26 mouse cellular contexts compared by ENCODE assay signal in genomic region chr13:94061256-94061877, GRCm38 (mm10). TPM values are rescaled to one million over a fixed set of nuclear protein-coding genes. Genes with fewer than 3 reads are reported as not detected.
DNase-seq lines count a peak whose midpoint lies in the region; ATAC-seq and TF ChIP-seq lines count a peak whose summit lies in the region.
"Had no signal": no experiment of that assay in that cellular context is flagged by ENCODE, and none has a peak within 500 bp of the region (broad histone marks: within the 10 kb centered on the region; RNA-seq: fewer than 3 reads in every experiment).

No protein-coding gene starts in this region.

- 0 out of 2 replicates have a peak, but pooled peaks cover 4% of the 10 kb centered on the region for H3K9me3 ChIP-seq in kidney, embryonic 15.5 days (replicated peaks)
- H3K9me3 ChIP-seq in lung, embryonic 14.5 days (ENCODE audit: low read depth, low read length) = no peaks in the 10 kb centered on the region
- no peaks in the 10 kb centered on the region for H3K9me3 ChIP-seq in embryonic facial prominence, embryonic 10.5 days
- H3K9me3 ChIP-seq: embryonic facial prominence, embryonic 12.5 days; embryonic facial prominence, embryonic 15.5 days; forebrain, embryonic 15.5 days had no signal

- H3K36me3 ChIP-seq in kidney, embryonic 15.5 days = peaks cover 8% of the 10 kb centered on the region; the same call in 1 of the 2 replicates
- 0 out of 2 replicates have a peak, but pooled peaks cover 3% of the 10 kb centered on the region for H3K36me3 ChIP-seq in lung, embryonic 14.5 days (ENCODE audit: insufficient read depth)
- peaks cover 5% of the 10 kb centered on the region; the same call in 1 of the 2 replicates for H3K36me3 ChIP-seq in embryonic facial prominence, embryonic 10.5 days (replicated peaks)
- H3K36me3 ChIP-seq: embryonic facial prominence, embryonic 12.5 days; embryonic facial prominence, embryonic 15.5 days; forebrain, embryonic 15.5 days had no signal

- H3K9ac ChIP-seq in kidney, embryonic 15.5 days = no peak overlapping the region
- no peak overlapping the region for H3K9ac ChIP-seq in lung, embryonic 14.5 days
- H3K9ac ChIP-seq: embryonic facial prominence, embryonic 12.5 days; embryonic facial prominence, embryonic 15.5 days; forebrain, embryonic 15.5 days; heart, embryonic 13.5 days; hindbrain, embryonic 14.5 days had no signal

- peak overlapping the region; percentile 6; the same call in 1 of the 2 replicates for H3K4me2 ChIP-seq in kidney, embryonic 15.5 days
- H3K4me2 ChIP-seq in lung, embryonic 14.5 days = 0 out of 2 replicates have a peak overlapping the region, but pooled peaks have one; percentile 10
- H3K4me2 ChIP-seq: embryonic facial prominence, embryonic 12.5 days; embryonic facial prominence, embryonic 15.5 days; forebrain, embryonic 15.5 days; heart, embryonic 13.5 days; hindbrain, embryonic 14.5 days had no signal

- DNase-seq in embryo, embryonic 10 days (ENCODE audit: low spot score) = peak; percentile 69
- DNase-seq in embryo, embryonic 11 days = no peak
- DNase-seq in kidney, postnatal 25 days = no peak
- DNase-seq in lung, embryonic 14.5 days = no peak
- DNase-seq in lung, postnatal 25 days (ENCODE audit: low spot score) = no peak
- peak; percentile 54 for DNase-seq in embryonic facial prominence, embryonic 10.5 days (ENCODE audit: low spot score)
- no peak for DNase-seq in liver
- DNase-seq: adrenal gland, adult 8-10 months; adrenal gland, postnatal 25 days; cerebellum, adult 11-12 months; cerebellum, adult 8-10 months; cerebellum, postnatal 10 days; cerebellum, postnatal 36 days; gastrocnemius, postnatal 10 days; heart, adult 18-20 months; heart, postnatal 14 days; heart, postnatal 4 days had no signal

- no peaks in the 10 kb centered on the region for H3K27me3 ChIP-seq in kidney, embryonic 15.5 days
- no peaks in the 10 kb centered on the region for H3K27me3 ChIP-seq in lung, embryonic 14.5 days (ENCODE audit: insufficient read depth, low read length)
- H3K27me3 ChIP-seq in embryonic facial prominence, embryonic 10.5 days (replicated peaks; ENCODE audit: low read depth, poor library complexity, severe bottlenecking) = peaks cover 52% of the 10 kb centered on the region
- H3K27me3 ChIP-seq: embryonic facial prominence, embryonic 15.5 days; forebrain, embryonic 15.5 days; heart, embryonic 13.5 days had no signal

- no peak for TF ChIP-seq CTCF in lung, embryonic 14.5 days (IDR thresholded peaks at IDR 0.05; ENCODE audit: low read depth)

- WGBS in kidney, embryonic 15.5 days = 49% methylated on average over 9 of the region's 9 CpGs
- WGBS in lung, embryonic 14.5 days = 64% methylated on average over 9 of the region's 9 CpGs
- WGBS in embryonic facial prominence, embryonic 10.5 days = 42% methylated on average over 9 of the region's 9 CpGs

- peak overlapping the region; percentile 45 for H3K27ac ChIP-seq in kidney, embryonic 15.5 days
- no peak overlapping the region for H3K27ac ChIP-seq in lung, embryonic 14.5 days (ENCODE audit: low read depth)
- no peak overlapping the region for H3K27ac ChIP-seq in embryonic facial prominence, embryonic 10.5 days (replicated peaks)
- H3K27ac ChIP-seq: embryonic facial prominence, embryonic 12.5 days; embryonic facial prominence, embryonic 15.5 days; forebrain, embryonic 15.5 days; heart, embryonic 13.5 days; hindbrain, embryonic 14.5 days; hindbrain, postnatal 0 days had no signal

- peaks cover 80% of the 10 kb centered on the region for H3K4me1 ChIP-seq in kidney, embryonic 15.5 days
- H3K4me1 ChIP-seq in lung, embryonic 14.5 days (ENCODE audit: insufficient read depth) = peaks cover 37% of the 10 kb centered on the region
- peaks cover 92% of the 10 kb centered on the region for H3K4me1 ChIP-seq in embryonic facial prominence, embryonic 10.5 days

- no peak for ATAC-seq in kidney, embryonic 15.5 days (replicated peaks; ENCODE audit: low FRiP score)
- no peak for ATAC-seq in lung, embryonic 14.5 days (ENCODE audit: insufficient read depth)
- ATAC-seq: activated CD4-positive, CD25-positive, alpha-beta regulatory T cell, adult 4 months; forebrain, embryonic 15.5 days; hindbrain, postnatal 0 days; inflammation-experienced regulatory T-cells, adult 6 months had no signal

- no peak overlapping the region for H3K4me3 ChIP-seq in kidney, embryonic 15.5 days (replicated peaks)
- H3K4me3 ChIP-seq in lung, embryonic 14.5 days (ENCODE audit: low read depth, low read length) = no peak overlapping the region
- no peak overlapping the region for H3K4me3 ChIP-seq in embryonic facial prominence, embryonic 10.5 days
- H3K4me3 ChIP-seq: embryonic facial prominence, embryonic 12.5 days; embryonic facial prominence, embryonic 15.5 days; forebrain, embryonic 15.5 days; heart, embryonic 13.5 days had no signal

RNA-seq across cellular contexts. Expression of gene Lhfpl2, which starts 3.8 kb away (rescaled TPM):
- polyA plus RNA-seq in kidney, embryonic 15.5 days (2015; fragmentation: Nextera tagmentation; extraction: Ambion mirVana) = 87.7 and 89.1 TPM in 2 replicates
- 61.2 and 64.5 TPM in 2 replicates for polyA plus RNA-seq in lung, embryonic 14.5 days (2014; fragmentation: Nextera tagmentation; extraction: Ambion mirVana)
- polyA plus RNA-seq in embryonic facial prominence, embryonic 10.5 days (2016; fragmentation: Nextera tagmentation; extraction: Ambion mirVana) = 31.1 and 34.2 TPM in 2 replicates
- polyA plus RNA-seq: activated CD4-positive, CD25-positive, alpha-beta regulatory T cell, adult 4 months; inflammation-experienced regulatory T-cells, adult 6 months had no signal

Comparison
In these comparisons a context has a peak if more than half of its experiments do, and no peak if none do; other contexts are left out.
1. DNase-seq: peak in embryo, embryonic 10 days (single experiment) and embryonic facial prominence, embryonic 10.5 days (single experiment); none in embryo, embryonic 11 days (single experiment), kidney, postnatal 25 days (0 of 2), lung, embryonic 14.5 days (single experiment), lung, postnatal 25 days (single experiment) and liver (single experiment).